Mouse (Mus musculus) CH12.LX (cell line): Measurements from ENCODE around the gene Ppox. TPM values are rescaled to one million over a fixed set of nuclear protein-coding genes. Genes with fewer than 3 reads are reported as not detected.

Source experiments
- DNase-seq: peaks from one replicate; pipeline ENCODE4 v3.0.0-alpha.2; 2013; ENCODE audit errors: extremely low read depth
- H3K27ac ChIP-seq: 2 replicates; pipeline ENCODE4 v1.5.1; 2012; ENCODE audit warnings: low read depth, mild to moderate bottlenecking, control low read depth, moderate library complexity; ENCODE audit not compliant: insufficient read depth
- H3K27me3 ChIP-seq: replicated peaks from 2 replicates; pipeline ENCODE3; 2012; ENCODE audit warnings: inconsistent platforms
- H3K36me3 ChIP-seq, 2 experiments: replicated peaks in 1 of 2; 2 replicates each; pipeline versions ENCODE3 to v1.6.1; 2012; ENCODE audit warnings: inconsistent platforms in 1 of 2, low read length in 1 of 2, mild to moderate bottlenecking in 1 of 2, mixed read lengths in 1 of 2, moderate library complexity in 1 of 2; ENCODE audit not compliant: control insufficient read depth in 1 of 2, insufficient read depth in 1 of 2
- H3K4me1 ChIP-seq, 2 experiments: 2 replicates each; pipeline ENCODE4 v1.6.1; 2012; ENCODE audit warnings: inconsistent platforms in 1 of 2, moderate library complexity in 1 of 2; ENCODE audit not compliant: insufficient read depth in 2 of 2, control insufficient read depth in 1 of 2
- H3K4me2 ChIP-seq: 2 replicates; pipeline ENCODE4 v1.6.1; 2012; ENCODE audit warnings: low read depth, mild to moderate bottlenecking, control low read depth; ENCODE audit not compliant: poor library complexity, insufficient read depth, severe bottlenecking
- H3K4me3 ChIP-seq, 3 experiments: fragments of 150-350 bp in 1 of 3; sonication (generic) in 1 of 3; replicated peaks in 1 of 3; 2 replicates each; pipeline versions ENCODE3 to v1.5.1; 2011 to 2012; ENCODE audit warnings: low read depth in 2 of 3, low read length in 2 of 3, mild to moderate bottlenecking in 2 of 3, moderate library complexity in 2 of 3, control low read depth in 1 of 3, improper control_type of control experiment in 1 of 3, inconsistent platforms in 1 of 3, mixed read lengths in 1 of 3; ENCODE audit not compliant: poor library complexity in 1 of 3
- H3K79me2 ChIP-seq: replicated peaks from 2 replicates; pipeline ENCODE4 v1.6.1; 2012; ENCODE audit warnings: mild to moderate bottlenecking, moderate library complexity; ENCODE audit not compliant: control insufficient read depth, poor library complexity, insufficient read depth, severe bottlenecking; ENCODE audit errors: extremely low read depth
- H3K9ac ChIP-seq: 2 replicates; pipeline ENCODE4 v1.6.1; 2012; ENCODE audit warnings: low read depth, mild to moderate bottlenecking, control low read depth, moderate library complexity; ENCODE audit not compliant: insufficient read depth
- H3K9me3 ChIP-seq: replicated peaks from 2 replicates; pipeline ENCODE3; 2012; ENCODE audit warnings: low read length, inconsistent platforms, mixed read lengths
- BHLHE40 ChIP-seq: IDR thresholded peaks from 2 replicates; pipeline ENCODE4 v1.6.1; 2011; ENCODE audit warnings: mild to moderate bottlenecking, low read depth, low read length, improper control_type of control experiment
- CHD2 ChIP-seq: IDR thresholded peaks from 2 replicates; pipeline ENCODE4 v1.6.1; 2011; ENCODE audit warnings: low read length, improper control_type of control experiment
- CTCF ChIP-seq, 2 experiments: IDR thresholded peaks in 1 of 2; conservative IDR thresholded peaks in 1 of 2; 2 replicates each; pipeline ENCODE4 v1.5.1; 2011 to 2012; ENCODE audit warnings: low read depth in 2 of 2, low read length in 2 of 2, improper control_type of control experiment in 1 of 2, inconsistent platforms in 1 of 2, mild to moderate bottlenecking in 1 of 2, moderate library complexity in 1 of 2
- ELF1 ChIP-seq: IDR thresholded peaks from 2 replicates; pipeline ENCODE4 v1.6.1; 2014; ENCODE audit warnings: low read depth, mild to moderate bottlenecking, inconsistent platforms, low read length, improper control_type of control experiment
- EP300 ChIP-seq: IDR thresholded peaks from 2 replicates; pipeline ENCODE4 v1.6.1; 2011; ENCODE audit warnings: low read length, improper control_type of control experiment
- GABPA ChIP-seq: IDR thresholded peaks from 2 replicates; pipeline ENCODE4 v1.6.1; 2012; ENCODE audit warnings: low read depth, low read length, improper control_type of control experiment, inconsistent platforms; ENCODE audit not compliant: insufficient replicate concordance
- HCFC1 ChIP-seq: IDR thresholded peaks from 2 replicates; pipeline ENCODE4 v1.6.1; 2012; ENCODE audit warnings: low read depth, mild to moderate bottlenecking, inconsistent platforms, low read length, improper control_type of control experiment
- IRF4 ChIP-seq: IDR thresholded peaks from 2 replicates; pipeline ENCODE4 v1.6.1; 2014; ENCODE audit warnings: low read depth, mild to moderate bottlenecking, inconsistent platforms, low read length, improper control_type of control experiment
- KAT2A ChIP-seq: IDR thresholded peaks from 2 replicates; pipeline ENCODE4 v1.6.1; 2012; ENCODE audit warnings: low read length, improper control_type of control experiment, inconsistent platforms; ENCODE audit not compliant: insufficient replicate concordance
- MAX ChIP-seq: IDR thresholded peaks from 2 replicates; pipeline ENCODE4 v1.6.1; 2011; ENCODE audit warnings: low read length, improper control_type of control experiment
- MEF2A ChIP-seq: IDR thresholded peaks from 2 replicates; pipeline ENCODE4 v1.6.1; 2014; ENCODE audit warnings: low read depth, mild to moderate bottlenecking, inconsistent platforms, low read length, improper control_type of control experiment, borderline replicate concordance
- MXI1 ChIP-seq: IDR thresholded peaks from 2 replicates; pipeline ENCODE4 v1.6.1; 2011; ENCODE audit warnings: mild to moderate bottlenecking, low read depth, low read length, improper control_type of control experiment
- MYC ChIP-seq: IDR thresholded peaks from 2 replicates; pipeline ENCODE4 v1.6.1; 2011; ENCODE audit warnings: low read depth, mild to moderate bottlenecking, improper control_type of control experiment, low read length
- NELFE ChIP-seq: IDR thresholded peaks from 2 replicates; pipeline ENCODE4 v1.6.1; 2011; ENCODE audit warnings: low read depth, low read length, improper control_type of control experiment
- NRF1 ChIP-seq: IDR thresholded peaks from 2 replicates; pipeline ENCODE4 v1.6.1; 2014; ENCODE audit warnings: low read depth, mild to moderate bottlenecking, inconsistent platforms, low read length, improper control_type of control experiment, moderate library complexity
- PAX5 ChIP-seq: IDR thresholded peaks from 2 replicates; pipeline ENCODE4 v1.6.1; 2012; ENCODE audit warnings: low read length, inconsistent platforms, mixed read lengths
- POLR2A ChIP-seq: IDR thresholded peaks from 2 replicates; pipeline ENCODE4 v1.6.1; 2011; ENCODE audit warnings: low read depth, mild to moderate bottlenecking, improper control_type of control experiment, low read length
- POLR2AphosphoS2 ChIP-seq: IDR thresholded peaks from 2 replicates; pipeline ENCODE4 v1.6.1; 2011; ENCODE audit warnings: low read depth, low read length, improper control_type of control experiment
- RCOR1 ChIP-seq: conservative IDR thresholded peaks from 2 replicates; pipeline ENCODE4 v1.6.1; 2012; ENCODE audit warnings: low read depth, mild to moderate bottlenecking, inconsistent platforms, low read length, improper control_type of control experiment
- SIN3A ChIP-seq: IDR thresholded peaks from 2 replicates; pipeline ENCODE4 v1.6.1; 2012; ENCODE audit warnings: low read length, improper control_type of control experiment, inconsistent platforms
- SMC3 ChIP-seq: IDR thresholded peaks from 2 replicates; pipeline ENCODE4 v1.6.1; 2011; ENCODE audit warnings: low read depth, low read length, improper control_type of control experiment
- TBP ChIP-seq: conservative IDR thresholded peaks from 2 replicates; pipeline ENCODE4 v1.6.1; 2011; ENCODE audit warnings: low read depth, low read length, improper control_type of control experiment
- TCF12 ChIP-seq: IDR thresholded peaks from 2 replicates; pipeline ENCODE4 v1.6.1; 2014; ENCODE audit warnings: low read depth, mild to moderate bottlenecking, inconsistent platforms, low read length, improper control_type of control experiment
- USF1 ChIP-seq: IDR thresholded peaks from 2 replicates; pipeline ENCODE4 v1.6.1; 2014; ENCODE audit warnings: low read depth, mild to moderate bottlenecking, inconsistent platforms, low read length, improper control_type of control experiment
- USF2 ChIP-seq: conservative IDR thresholded peaks from 2 replicates; pipeline ENCODE4 v1.6.1; 2011; ENCODE audit warnings: low read depth, low read length, improper control_type of control experiment
- ZKSCAN1 ChIP-seq: IDR thresholded peaks from 2 replicates; pipeline ENCODE4 v1.6.1; 2012; ENCODE audit warnings: low read depth, inconsistent platforms, low read length, improper control_type of control experiment, borderline replicate concordance
- ZMIZ1 ChIP-seq: IDR thresholded peaks from 2 replicates; pipeline ENCODE4 v1.6.1; 2012; ENCODE audit warnings: low read depth, mild to moderate bottlenecking, inconsistent platforms, low read length, improper control_type of control experiment
- ZNF384 ChIP-seq: IDR thresholded peaks from 2 replicates; pipeline ENCODE4 v1.6.1; 2012; ENCODE audit warnings: low read depth, low read length, improper control_type of control experiment, inconsistent platforms
- dilution Hi-C: fragments of 300-500 bp; cut with MboI; formaldehyde crosslinking; loops from 2 replicates; pipeline ENCODE4 v1.14.3; 2020; ENCODE audit warnings: low sequenced_read_pairs; ENCODE audit not compliant: extremely low pct_unique_long_range_greater_than_20kb, extremely low pct_ligation_motif_present
- in situ Hi-C: fragments of 300-500 bp; cut with MboI; formaldehyde crosslinking; loops from 3 replicates; pipeline ENCODE4 v1.14.3; 2019; ENCODE audit warnings: low sequenced_read_pairs, low pct_ligation_motif_present, low pct_unique_long_range_greater_than_20kb, mixed read lengths
- polyA plus RNA-seq: library from polyadenylated mRNA; unstranded; fragments of >175 nt; gene quantifications from 2 replicates; pipeline ENCODE4 v1.2.1, GENCODE M21; 2012; ENCODE audit warnings: low read depth; ENCODE audit not compliant: insufficient read length
- total RNA-seq, 2 experiments: library from RNA; depleted of rRNA; stranded (reverse); fragments of 300-350 nt in 1 of 2; fragments of >200 nt in 1 of 2; gene quantifications; 2 replicates each; pipeline ENCODE4 v1.2.3; 2012 to 2014

Gene Ppox
- total and polyA plus RNA-seq, 3 experiments = 10.5 to 15.1 (median 13.6) TPM

GRCm38 (mm10) chr1:171288328-171288727 lies 7.3 kb upstream of the Ppox start:
- dilution Hi-C loops = no loop called here

GRCm38 (mm10) chr1:171287136-171288081 lies 6.4 kb upstream of the Ppox start, which contains the start of gene Usp21:
TSS of gene Usp21 (minus strand) at chr1:171287991.
- dilution Hi-C loops = no loop called here
- Histone ChIP-seq H3K9me3 (no peaks in the 10 kb centered on the region), H3K9ac (peak within 1 kb of the TSS; percentile 87), H3K4me1 (peaks cover 5 to 36% of the 10 kb centered on the region in 2 experiments; a peak in 3 of 4 replicates)
- TF ChIP-seq NRF1 (peak; percentile 95), IRF4 (peak; percentile 37; the same call in 1 of the 2 replicates), EP300 (no peak), ELF1 (peak; percentile 74), BHLHE40 (no peak), MEF2A (peak; percentile 54; the same call in 1 of the 2 replicates), TCF12 (peak; percentile 99), MYC (no peak), HCFC1 (peak; percentile 88), SIN3A (peak; percentile 72), POLR2A (peak; percentile 89), ZMIZ1 (peak; percentile 57; the same call in 1 of the 2 replicates), TBP (0 out of 2 replicates have a peak, but pooled peaks have one; percentile 62), NELFE (peak; percentile 87), KAT2A (peak; percentile 77; the same call in 1 of the 2 replicates), CTCF (conservative IDR thresholded peaks at IDR 0.05 in 1 of 2, IDR thresholded peaks at IDR 0.05 in 1 of 2; ENCODE audit: low read depth in 2 of 2, low read length in 2 of 2) (no peak), ZKSCAN1 (no peak), MXI1 (peak; percentile 78), POLR2AphosphoS2 (peak; percentile 90)
- TF ChIP-seq, all 38 proteins: peak for 14
- Histone ChIP-seq H3K4me3 (peak within 1 kb of the TSS; percentile 70 to 83 (median 81)), H3K27me3 (no peaks in the 10 kb centered on the region), H3K79me2 (peaks cover 12% of the 10 kb centered on the region), H3K27ac (peak within 1 kb of the TSS; percentile 40), H3K36me3 (peaks cover 40 to 70% of the 10 kb centered on the region in 2 experiments), H3K4me2 (peak within 1 kb of the TSS; percentile 76)
- DNase-seq = peak; percentile 91
- in situ Hi-C loops = no loop called here

More at GRCm38 (mm10) chr1:171288328-171288727, 7.3 kb upstream of the Ppox start:
- Histone ChIP-seq H3K9me3 (no peaks in the 10 kb centered on the region), H3K27me3 (no peaks in the 10 kb centered on the region), H3K9ac (no peak overlapping the region), H3K27ac (no peak overlapping the region), H3K4me3 (no peak overlapping the region), H3K36me3 (peaks cover 40 to 63% of the 10 kb centered on the region in 2 experiments), H3K79me2 (peaks cover 18% of the 10 kb centered on the region), H3K4me2 (peak overlapping the region; percentile 75), H3K4me1 (peaks cover 5 to 39% of the 10 kb centered on the region in 2 experiments; a peak in 3 of 4 replicates)
- no peak for DNase-seq
- TF ChIP-seq MEF2A (no peak), NRF1 (no peak), SIN3A (no peak), GABPA (no peak), PAX5 (no peak), CHD2 (no peak), POLR2A (no peak), USF2 (no peak), POLR2AphosphoS2 (no peak), RCOR1 (no peak), HCFC1 (no peak), ELF1 (no peak), KAT2A (no peak), CTCF (conservative IDR thresholded peaks at IDR 0.05 in 1 of 2, IDR thresholded peaks at IDR 0.05 in 1 of 2; ENCODE audit: low read depth in 2 of 2, low read length in 2 of 2) (no peak), USF1 (no peak), ZNF384 (no peak), MXI1 (no peak), SMC3 (no peak), MAX (no peak)
- in situ Hi-C loops = no loop called here
